Mouse (Mus musculus) thymus, postnatal 36 days (tissue): Measurements from ENCODE around the gene Dand5.

Source experiments
- DNase-seq, 2 experiments: peaks; one replicate each; pipeline ENCODE4 v3.0.0; 2022; ENCODE audit warnings: mixed read lengths in 2 of 2

Dand5 gene

GRCm38 (mm10) chr8:84768343-84769095 is 54.1 kb downstream of the Dand5 start:
- DNase-seq, result no peak

DNA sequence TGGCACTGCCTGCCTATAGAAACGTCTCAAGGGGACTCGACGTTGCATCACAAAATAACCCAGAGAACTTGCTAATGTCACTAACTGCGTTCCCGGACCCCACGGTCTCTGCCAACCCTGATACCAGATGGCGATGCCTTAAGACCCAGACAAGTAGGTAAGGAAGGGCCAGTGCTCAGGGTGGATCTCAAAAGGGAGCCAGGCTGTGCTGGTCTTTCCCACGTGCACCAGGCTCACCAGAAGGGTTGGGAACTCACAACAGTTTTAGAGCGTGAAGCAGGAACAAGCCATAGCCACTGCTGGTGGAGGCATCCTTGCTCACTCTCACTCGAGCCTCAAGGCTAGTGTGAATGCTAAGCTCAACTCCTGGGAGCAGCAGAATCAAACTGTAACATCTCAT is 55.4 kb downstream of the Dand5 start:
- DNase-seq, result no peak

- DNase-seq, result no peak
Observed at GRCm38 (mm10) chr8:84766422-84766821, 56.2 kb downstream of the Dand5 start.

DNA sequence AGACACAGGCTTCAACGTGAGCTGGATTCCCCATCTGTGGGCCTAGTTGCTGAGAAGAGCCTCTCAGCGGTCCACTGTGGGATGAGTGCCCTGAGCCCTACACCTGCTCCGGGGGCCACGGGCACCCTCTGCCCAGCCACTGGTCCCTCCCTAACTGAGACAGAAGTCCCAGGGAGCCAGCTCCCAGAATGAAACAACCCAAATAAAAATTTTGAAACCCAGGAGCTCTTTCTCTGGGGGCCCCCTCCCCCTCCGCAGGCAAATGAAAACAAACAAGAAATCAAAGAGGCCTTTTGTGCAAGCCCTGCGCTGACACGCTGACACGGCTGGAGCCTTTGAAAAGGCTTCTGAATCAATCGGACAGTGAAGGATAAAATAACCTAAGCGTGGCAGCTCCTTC is 57.0 kb downstream of the Dand5 start:
- DNase-seq, result no peak
